Mouse (Mus musculus): ENCODE results near the gene Slx4ip.

Slx4ip gene

GRCm38 (mm10) chr2:137064513-137064912 is 173.5 kb downstream of the Slx4ip start:
- no peak for DNase-seq (ENCODE audit: low read depth, low spot score)

GRCm38 (mm10) chr2:137067479-137068110 is 176.6 kb downstream of the Slx4ip start:
- DNase-seq (ENCODE audit: low read depth, low spot score), result no peak

GRCm38 (mm10) chr2:137073473-137074312 is 182.7 kb downstream of the Slx4ip start:
- no peak for DNase-seq (ENCODE audit: low read depth, low spot score)

- no peak for DNase-seq (ENCODE audit: low read depth, low spot score)
Observed at GRCm38 (mm10) chr2:137074313-137074620, 183.2 kb downstream of the Slx4ip start.

GRCm38 (mm10) chr2:137078771-137079170 is 187.8 kb downstream of the Slx4ip start:
- DNase-seq (ENCODE audit: low read depth, low spot score), result no peak

- DNase-seq (ENCODE audit: low read depth, low spot score), result no peak
Observed at GRCm38 (mm10) chr2:137079721-137080320, 188.8 kb downstream of the Slx4ip start.

GRCm38 (mm10) chr2:137080468-137080867 is 189.4 kb downstream of the Slx4ip start:
- DNase-seq (ENCODE audit: low read depth, low spot score), result no peak

- no peak for DNase-seq (ENCODE audit: low read depth, low spot score)
Observed at GRCm38 (mm10) chr2:137081001-137081400, 190.0 kb downstream of the Slx4ip start.

GRCm38 (mm10) chr2:137082896-137083620 is 192.0 kb downstream of the Slx4ip start:
- DNase-seq (ENCODE audit: low read depth, low spot score), result no peak

- no peak for DNase-seq (ENCODE audit: low read depth, low spot score)
Observed at GRCm38 (mm10) chr2:137085257-137085656, 194.2 kb downstream of the Slx4ip start.

- no peak for DNase-seq (ENCODE audit: low read depth, low spot score)
Observed at GRCm38 (mm10) chr2:137086621-137087395, 195.8 kb downstream of the Slx4ip start.

- DNase-seq (ENCODE audit: low read depth, low spot score), result no peak
Observed at GRCm38 (mm10) chr2:137087705-137088104, 196.7 kb downstream of the Slx4ip start.

GRCm38 (mm10) chr2:137091766-137092522 is 200.9 kb downstream of the Slx4ip start:
- no peak for DNase-seq (ENCODE audit: low read depth, low spot score)

- DNase-seq (ENCODE audit: low read depth, low spot score), result no peak
Observed at GRCm38 (mm10) chr2:137092523-137093297, 201.7 kb downstream of the Slx4ip start.

- DNase-seq (ENCODE audit: low read depth, low spot score), result no peak
Observed at GRCm38 (mm10) chr2:137093298-137093630, 202.2 kb downstream of the Slx4ip start.

- DNase-seq (ENCODE audit: low read depth, low spot score), result no peak
Observed at GRCm38 (mm10) chr2:137094301-137094700, 203.3 kb downstream of the Slx4ip start.

GRCm38 (mm10) chr2:137096981-137097460 is 206.0 kb downstream of the Slx4ip start:
- no peak for DNase-seq (ENCODE audit: low read depth, low spot score)

GRCm38 (mm10) chr2:137098269-137099035 is 207.4 kb downstream of the Slx4ip start:
- DNase-seq (ENCODE audit: low read depth, low spot score), result no peak

- DNase-seq (ENCODE audit: low read depth, low spot score), result no peak
Observed at GRCm38 (mm10) chr2:137099211-137099734, 208.3 kb downstream of the Slx4ip start.

Measured in embryo, embryonic 11.5 days (tissue).